Mouse (Mus musculus) spleen, adult 2 months (tissue): Measurements from ENCODE around the gene Dusp13.

Source experiments
- CTCF ChIP-seq: fragments of 200-500 bp; IDR thresholded peaks from 2 replicates; pipeline ENCODE4 v1.5.1; 2011; ENCODE audit warnings: mild to moderate bottlenecking, inconsistent platforms; ENCODE audit not compliant: insufficient read depth, insufficient read length, insufficient replicate concordance; ENCODE audit errors: extremely low read depth
- POLR2A ChIP-seq: fragments of 200-500 bp; IDR thresholded peaks from 2 replicates; pipeline ENCODE4 v1.6.1; 2011; ENCODE audit warnings: low read depth, low read length, inconsistent platforms

GRCm38 (mm10) chr14:21792250-21792649, 41.3 kb upstream of the Dusp13 start:
- TF ChIP-seq POLR2A (no peak), CTCF (no peak)
